Mouse (Mus musculus) heart, adult 11 months (tissue): ENCODE measurements around the gene Mycbp.
"Not testable (repeated sequence)": the region's sequence is repeated elsewhere in the genome, so short reads cannot be mapped to it uniquely, and the experiment has no call there.

ENCODE experiments used
- DNase-seq: peaks from one replicate; pipeline ENCODE4 v3.0.0; 2022

Mycbp gene

DNA sequence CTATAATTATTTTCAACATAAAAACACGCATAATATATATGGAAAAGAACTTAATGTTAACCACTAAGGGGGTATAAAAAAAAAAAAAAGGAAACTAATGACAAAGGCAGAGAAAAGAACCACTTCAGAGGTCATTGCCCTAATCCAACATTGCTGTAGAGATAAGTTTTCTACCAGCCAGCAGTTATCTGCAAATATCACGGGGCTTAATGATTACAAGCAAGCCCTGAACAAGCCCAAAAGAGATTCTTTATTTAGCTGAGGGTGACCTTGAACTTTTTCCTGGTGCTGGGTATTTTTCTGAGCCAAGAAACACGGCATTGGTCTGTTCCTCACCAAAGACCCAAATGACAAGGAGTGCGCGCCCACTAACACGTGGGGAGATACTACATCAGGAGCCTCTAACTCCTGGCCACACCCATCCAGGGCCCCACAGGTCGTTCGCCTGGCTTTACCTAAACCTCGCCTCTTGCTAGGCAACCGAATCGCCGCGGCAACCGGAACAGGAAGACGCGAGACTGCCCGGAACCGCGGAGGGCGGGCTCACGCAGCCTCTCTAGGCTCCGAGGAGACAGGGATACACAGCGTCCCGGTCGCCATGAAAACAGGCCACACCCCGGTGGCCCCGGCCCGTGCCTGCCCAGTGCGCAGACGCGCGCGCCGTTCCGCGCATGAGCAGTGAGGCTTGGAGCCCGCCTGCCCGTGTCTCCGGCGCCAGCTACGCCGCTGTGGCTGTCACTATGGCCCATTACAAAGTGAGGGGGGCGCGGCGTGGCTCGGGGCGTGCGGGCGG lies at the start of gene Mycbp:
Gene Mycbp, plus strand, starts transcription at position 500 of the 793 bp plus-strand sequence.
- DNase-seq = peak; percentile 100

DNA sequence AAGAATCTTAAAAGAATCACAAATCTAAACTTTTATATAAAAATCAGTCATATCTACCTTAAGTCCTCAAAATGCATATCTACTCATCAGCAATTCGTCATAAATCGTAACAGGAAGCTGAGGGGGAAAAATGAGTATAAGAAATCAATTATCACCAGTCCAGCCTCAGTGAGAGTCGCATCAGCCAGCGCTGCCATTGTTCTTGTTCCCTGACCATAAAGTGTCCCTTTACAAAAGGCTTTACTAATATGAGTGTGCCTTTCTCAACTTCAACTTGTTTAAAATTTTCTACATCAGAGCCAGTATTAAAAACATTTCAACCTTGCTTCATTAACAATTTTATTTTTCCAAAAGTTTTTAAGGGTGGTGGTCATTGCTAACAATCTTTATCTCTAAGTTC lies 47.7 kb upstream of the Mycbp start:
- peak; percentile 51 for DNase-seq

DNA sequence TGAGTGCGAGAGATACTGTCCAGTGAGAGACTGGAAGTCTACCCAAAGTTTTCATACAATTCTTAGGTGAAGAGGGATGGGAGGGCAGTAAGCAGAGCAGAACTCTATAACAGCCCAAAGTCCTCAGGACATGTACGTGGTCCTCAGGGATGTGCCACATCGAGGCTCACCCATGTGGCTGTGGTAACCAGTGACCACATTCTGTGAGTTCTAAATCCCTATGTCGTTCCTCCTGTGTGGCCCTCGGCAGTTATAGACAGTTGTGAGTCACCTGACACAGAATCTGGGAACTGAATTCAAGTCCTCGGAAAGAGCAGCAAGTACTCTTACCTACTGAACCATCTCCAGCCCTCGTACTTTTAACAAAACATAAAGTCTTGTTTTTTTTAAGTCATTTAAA lies 46.5 kb upstream of the Mycbp start:
- DNase-seq = peak; percentile 75

- DNase-seq = peak; percentile 54
Measured at GRCm38 (mm10) chr4:123859379-123859778, 45.3 kb upstream of the Mycbp start, which contains the start of gene 4933427I04Rik. Gene 4933427I04Rik (plus strand): TSS chr4:123859679.

DNA sequence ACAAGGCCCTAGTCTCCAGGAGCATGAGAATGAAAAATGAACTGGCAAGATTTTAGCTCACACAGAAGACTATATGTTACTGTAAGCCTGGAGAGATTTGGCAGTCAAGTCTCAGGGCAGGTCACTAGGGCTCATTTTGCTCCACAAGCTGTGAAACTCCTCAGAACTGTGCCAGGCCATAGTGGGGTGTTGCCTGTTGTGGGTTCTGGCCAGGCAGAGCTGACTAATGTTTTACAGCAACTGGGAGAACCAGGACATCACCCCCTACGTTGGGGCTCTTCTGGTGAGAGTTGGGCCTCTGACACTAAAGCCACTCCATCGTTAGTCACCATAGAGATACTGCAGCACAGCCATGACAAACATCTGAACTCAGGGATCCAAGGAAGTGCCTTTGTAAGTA lies 44.8 kb upstream of the Mycbp start:
- peak; percentile 63 for DNase-seq

DNA sequence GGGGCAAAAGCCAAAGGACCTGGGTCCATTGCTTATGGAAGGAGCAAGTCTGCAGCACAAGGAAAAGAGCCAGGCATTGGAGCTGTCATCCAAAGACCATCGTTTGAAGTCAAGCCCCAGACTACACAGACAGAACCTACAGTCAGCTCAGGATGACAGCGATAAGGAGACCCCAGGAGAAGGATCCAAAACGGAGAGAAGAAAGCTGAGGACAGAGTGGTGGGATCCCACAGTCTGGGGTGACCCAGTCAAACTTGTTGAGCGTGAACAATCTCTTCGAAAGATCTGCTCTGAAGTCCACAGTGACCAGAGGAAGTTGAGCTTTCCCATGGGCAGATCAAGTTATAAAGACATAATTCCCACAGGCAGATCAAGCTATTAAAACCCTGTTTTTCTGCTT lies 44.0 kb upstream of the Mycbp start:
- DNase-seq = peak; percentile 79

DNA sequence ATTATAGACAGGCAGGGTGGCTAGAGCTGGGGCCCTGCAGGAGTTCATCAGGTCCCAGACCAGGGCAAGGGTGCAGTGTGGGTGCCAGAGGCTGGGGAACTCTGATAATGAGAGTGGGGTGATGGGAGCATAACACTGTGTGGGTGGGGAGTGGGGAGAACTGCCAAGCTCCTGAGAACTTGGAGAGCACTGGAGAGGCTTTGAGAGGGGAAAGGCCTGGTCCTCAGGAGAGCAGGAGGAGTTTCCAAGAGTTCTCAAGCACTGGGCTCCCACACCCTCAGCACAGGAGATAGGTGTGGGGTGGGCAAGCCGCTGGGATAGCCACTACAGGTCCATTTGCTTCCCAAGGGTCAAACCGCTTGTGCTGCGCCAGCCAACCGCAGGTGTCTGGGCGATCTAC lies 10.9 kb upstream of the Mycbp start:
- no peak for DNase-seq

- no peak for DNase-seq
Measured at GRCm38 (mm10) chr4:123894295-123894694, 10.3 kb upstream of the Mycbp start.

GRCm38 (mm10) chr4:123898696-123899095 lies 5.9 kb upstream of the Mycbp start:
- no peak for DNase-seq

GRCm38 (mm10) chr4:123903432-123903831 lies 1.2 kb upstream of the Mycbp start:
- DNase-seq = peak; percentile 78

GRCm38 (mm10) chr4:123905126-123905668 lies 565 bp downstream of the Mycbp start:
- DNase-seq = no peak

GRCm38 (mm10) chr4:123911503-123911902 lies 6.9 kb downstream of the Mycbp start:
- DNase-seq = peak; percentile 9

GRCm38 (mm10) chr4:123912431-123912830 lies 7.8 kb downstream of the Mycbp start:
- DNase-seq = peak; percentile 85

DNA sequence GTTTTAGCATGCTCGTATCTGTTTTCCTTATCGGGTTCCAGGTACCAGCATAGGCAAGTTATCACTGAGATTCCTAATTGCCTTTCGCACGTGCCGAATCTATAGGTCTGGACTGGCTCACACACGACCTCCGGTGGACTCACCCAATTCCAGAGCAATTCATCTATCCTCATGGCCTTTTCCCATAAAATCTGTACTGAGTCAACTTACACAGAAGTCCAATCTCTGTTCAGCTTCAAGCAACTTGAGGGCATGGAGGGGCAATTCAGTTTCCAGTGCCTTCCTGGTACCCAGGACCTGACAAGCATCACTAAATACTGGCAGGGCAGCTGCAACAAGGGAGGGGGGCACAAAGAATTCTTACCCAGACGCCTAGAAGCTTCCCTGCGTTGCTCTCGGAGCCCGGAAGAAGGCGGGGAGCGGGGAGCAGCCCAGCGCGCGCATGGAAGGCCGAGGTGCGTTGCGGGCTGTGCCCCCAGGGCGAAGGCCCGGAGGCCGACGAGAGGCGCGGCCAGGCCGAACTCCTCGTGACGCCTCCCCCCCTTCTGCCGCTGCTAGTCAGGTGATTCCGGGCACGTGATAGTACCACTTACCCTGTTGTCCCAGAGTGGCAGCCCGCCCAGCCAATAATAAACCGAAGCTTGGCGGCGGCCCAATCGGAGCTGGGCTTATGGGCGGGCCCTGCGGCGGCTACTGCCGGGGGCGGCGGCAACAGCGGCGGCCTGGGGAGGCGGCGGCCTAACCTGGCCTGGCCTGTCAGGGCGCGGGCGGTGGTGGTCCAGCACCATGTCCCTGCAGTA lies 12.3 kb downstream of the Mycbp start, which contains the start of gene Rragc:
Gene Rragc, plus strand, starts transcription at position 699 of the 800 bp plus-strand sequence.
- peak; percentile 100 for DNase-seq

- DNase-seq = no peak
Measured at GRCm38 (mm10) chr4:123917548-123918140, 13.0 kb downstream of the Mycbp start, which contains the start of gene 4930535I16Rik. Gene 4930535I16Rik (minus strand): TSS chr4:123918022.

DNA sequence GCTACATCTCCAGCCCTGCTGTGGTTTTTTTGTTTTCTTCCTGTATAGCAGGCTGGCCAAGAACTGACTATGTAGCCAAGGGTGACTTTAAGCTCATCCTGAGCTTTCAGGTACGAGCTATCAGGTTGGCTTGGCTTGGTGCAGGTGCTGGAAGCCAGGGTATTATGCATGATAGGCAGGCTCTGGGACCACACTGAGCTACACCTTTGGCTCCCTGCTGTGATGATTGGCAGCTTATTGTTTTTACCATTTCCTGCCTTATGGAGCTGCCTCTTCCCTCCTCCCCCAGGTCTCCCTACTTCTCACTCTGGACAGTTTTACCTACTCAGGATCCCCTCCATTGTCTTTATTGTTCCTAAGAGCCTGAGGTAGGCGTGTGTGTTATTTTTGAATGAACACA lies 14.2 kb downstream of the Mycbp start:
- peak; percentile 79 for DNase-seq

DNA sequence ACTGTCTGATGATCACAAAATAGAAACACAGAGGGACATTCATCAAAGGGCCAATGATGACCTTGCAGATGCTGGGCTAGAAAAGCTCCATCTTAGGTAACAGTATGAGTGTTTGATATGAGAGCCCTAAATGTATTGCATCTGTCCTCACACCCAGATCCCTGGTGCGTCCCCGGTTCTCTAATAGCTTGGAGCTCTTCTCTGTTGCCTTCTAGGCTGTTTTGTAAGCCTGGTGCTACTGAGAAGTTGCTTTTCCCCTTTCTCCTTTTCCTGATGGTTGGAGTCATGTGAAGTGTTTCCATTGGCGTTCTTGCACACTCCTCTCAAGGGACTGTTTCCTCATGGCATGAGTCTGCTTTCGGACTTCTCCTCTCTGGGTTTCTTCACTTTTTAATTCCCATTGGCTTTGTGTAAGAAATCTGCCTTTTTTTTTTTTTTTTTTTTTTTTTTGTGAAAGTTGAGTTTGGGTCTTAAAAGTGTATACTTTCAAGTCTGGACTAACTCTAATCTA lies 16.5 kb downstream of the Mycbp start:
- peak; percentile 85 for DNase-seq

DNA sequence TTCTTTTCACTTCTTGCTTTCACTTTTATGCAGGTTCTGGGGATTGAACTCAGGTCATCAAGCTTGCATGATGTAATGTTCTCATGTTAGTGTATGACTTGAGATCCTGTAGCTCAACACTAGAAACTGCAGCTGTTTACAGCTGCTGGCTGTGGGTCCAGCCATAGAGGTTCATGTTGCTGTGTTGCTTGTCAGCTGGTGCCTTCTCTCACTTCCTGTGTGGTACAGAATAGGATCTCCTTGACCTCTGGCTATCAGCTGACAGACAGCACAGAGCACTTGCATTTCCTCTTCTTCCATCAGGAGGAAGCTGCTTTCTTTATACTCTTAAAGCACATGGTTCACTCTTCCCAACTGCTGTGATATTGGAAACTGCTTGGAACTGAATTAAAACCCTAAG lies 23.3 kb downstream of the Mycbp start:
- peak; percentile 97 for DNase-seq

DNA sequence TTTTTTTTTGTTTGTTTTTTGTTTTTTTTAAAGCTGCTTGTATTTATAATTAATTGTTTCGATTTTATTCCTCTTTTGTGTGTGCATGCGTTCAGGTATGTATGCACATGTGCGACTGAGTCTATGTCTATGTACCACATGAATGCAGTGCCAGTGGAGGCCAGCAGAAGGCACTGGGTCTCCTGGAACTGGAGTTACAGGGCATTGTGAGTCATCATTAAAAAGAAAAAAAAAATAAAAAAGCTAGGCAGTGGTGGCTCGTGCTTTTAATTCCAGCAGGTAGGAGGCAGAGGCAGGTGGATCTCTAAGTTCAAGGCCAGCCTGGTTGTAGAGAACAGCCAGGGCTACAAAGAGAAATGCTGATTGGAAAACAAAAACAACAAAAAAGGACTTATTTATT lies 25.4 kb downstream of the Mycbp start:
- DNase-seq = peak; percentile 46

GRCm38 (mm10) chr4:123934306-123934705 lies 29.7 kb downstream of the Mycbp start:
- DNase-seq = peak; percentile 33

- peak; percentile 54 for DNase-seq
Measured at GRCm38 (mm10) chr4:123936059-123936458, 31.4 kb downstream of the Mycbp start.

DNA sequence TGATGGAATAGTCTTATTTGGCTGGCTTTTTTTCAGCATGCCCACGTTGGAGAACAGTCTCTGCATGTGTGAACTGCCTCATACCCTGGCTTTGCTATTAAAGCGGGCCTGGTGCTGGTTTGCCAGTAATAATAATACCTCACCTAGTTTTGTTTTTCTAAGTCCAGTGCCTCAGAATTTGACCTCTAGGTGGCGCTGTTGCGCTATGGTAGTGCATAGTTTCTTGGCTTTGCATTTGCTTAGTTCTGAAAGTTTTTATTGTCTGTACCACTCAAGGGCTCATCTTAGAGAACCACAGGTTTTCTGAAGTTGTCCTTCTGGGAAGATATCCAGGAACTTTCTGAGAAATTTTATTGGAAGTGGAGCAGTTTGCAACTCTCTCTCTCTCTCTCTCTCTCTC lies 35.2 kb downstream of the Mycbp start:
- DNase-seq = no peak

- not testable (repeated sequence) for DNase-seq
Measured at GRCm38 (mm10) chr4:123940878-123941277, 36.2 kb downstream of the Mycbp start.
